Mouse (Mus musculus) liver, postnatal 0 days (tissue): ENCODE measurements around the gene Inhbc.

Source experiments
- CTCF ChIP-seq: sonication (generic); IDR thresholded peaks from 2 replicates; pipeline ENCODE4 v1.5.1; 2016; ENCODE audit warnings: antibody characterized with exemption, low read depth
- EP300 ChIP-seq: IDR thresholded peaks from 2 replicates; pipeline ENCODE4 v1.6.1; 2016; ENCODE audit warnings: antibody characterized with exemption, low read depth, mild to moderate bottlenecking

DNA sequence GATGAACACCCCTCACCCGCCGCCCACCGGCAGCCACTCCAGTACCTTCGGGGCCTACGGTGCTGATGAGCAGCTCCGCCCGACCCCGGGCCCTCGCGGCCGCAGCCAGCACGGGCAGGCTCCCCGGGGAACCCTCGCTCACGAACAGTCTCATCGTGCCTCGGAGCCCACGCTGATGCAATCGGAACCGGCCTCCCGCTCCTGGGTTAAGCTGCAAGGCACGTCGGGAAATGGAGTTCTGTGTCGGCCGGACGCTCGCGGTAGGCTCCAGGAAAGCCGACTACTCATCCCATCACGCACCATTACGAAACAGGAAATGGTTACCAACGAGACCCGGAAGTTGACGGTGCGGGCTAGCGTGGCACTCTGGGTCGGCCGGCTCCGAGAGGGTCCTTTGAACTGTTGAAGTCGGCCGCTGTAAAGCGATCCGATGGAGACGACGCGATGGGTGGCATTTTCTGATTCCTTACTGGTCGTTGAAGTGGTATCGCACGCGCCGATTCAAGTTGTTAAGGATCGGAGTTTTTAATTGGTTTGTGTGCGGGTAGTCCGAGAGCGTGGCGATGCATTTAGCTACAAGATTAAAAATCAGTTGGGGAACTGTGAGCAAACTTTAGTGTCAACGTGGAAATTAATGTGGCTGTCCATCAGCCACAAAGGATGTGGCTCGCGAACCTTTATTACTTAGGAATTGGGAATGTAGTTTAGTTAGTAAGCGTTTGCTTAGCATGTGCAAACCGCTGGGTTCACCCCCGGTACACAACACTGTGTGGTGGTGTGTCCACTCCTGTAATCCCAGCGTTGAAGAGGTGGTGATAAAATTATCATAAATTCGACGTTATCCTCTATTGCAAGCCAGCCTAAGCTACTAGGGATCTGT, 58.5 kb downstream of the Inhbc start, which contains the start of gene Mars:
- TF ChIP-seq CTCF (no peak), EP300 (peak; percentile 78)
